Mouse (Mus musculus) olfactory bulb, adult 2 months (tissue): ENCODE results near the gene Mettl7a2.

Experiments
- CTCF ChIP-seq: fragments of 200-500 bp; IDR thresholded peaks from 2 replicates; pipeline ENCODE4 v1.5.1; 2012; ENCODE audit warnings: low read depth, mild to moderate bottlenecking, low read length, moderate library complexity; ENCODE audit not compliant: insufficient read depth
- POLR2A ChIP-seq: fragments of 200-500 bp; IDR thresholded peaks from 2 replicates; pipeline ENCODE4 v1.6.1; 2012; ENCODE audit warnings: mild to moderate bottlenecking, low read depth, low read length, moderate library complexity; ENCODE audit not compliant: insufficient read depth

GRCm38 (mm10) chr15:100387544-100388223, 34.7 kb downstream of the Mettl7a2 start:
- no peak for TF ChIP-seq CTCF
- TF ChIP-seq POLR2A: no peak
